Mouse (Mus musculus) cerebellum, postnatal 14 days (tissue): ENCODE data around the gene Anks6.

Source experiments
- DNase-seq, 2 experiments: peaks; one replicate each; pipeline ENCODE4 v3.0.0; 2021; ENCODE audit warnings: mixed read lengths in 2 of 2

Anks6 gene

DNA sequence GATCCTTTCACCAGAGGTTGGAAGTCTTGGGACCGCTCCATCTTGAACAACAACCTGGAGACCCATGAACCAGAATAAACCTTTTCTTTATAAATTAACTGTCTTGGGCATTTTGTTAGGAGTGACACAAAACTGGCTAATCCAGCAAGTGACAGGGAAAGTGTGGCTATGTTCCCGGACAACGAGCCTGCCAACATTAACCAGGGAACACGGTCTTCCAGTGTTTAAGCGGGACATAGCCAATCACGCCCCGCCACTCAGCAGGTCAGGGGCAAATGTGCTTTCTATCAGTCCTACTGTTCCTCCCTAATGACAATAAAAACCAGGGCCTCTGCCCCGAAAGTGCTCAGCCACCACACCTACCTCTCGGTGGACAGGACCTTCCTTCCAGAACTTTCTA, 13.4 kb downstream of the Anks6 start:
- peak in 1 of 2 experiments; percentile 38 for DNase-seq

DNA sequence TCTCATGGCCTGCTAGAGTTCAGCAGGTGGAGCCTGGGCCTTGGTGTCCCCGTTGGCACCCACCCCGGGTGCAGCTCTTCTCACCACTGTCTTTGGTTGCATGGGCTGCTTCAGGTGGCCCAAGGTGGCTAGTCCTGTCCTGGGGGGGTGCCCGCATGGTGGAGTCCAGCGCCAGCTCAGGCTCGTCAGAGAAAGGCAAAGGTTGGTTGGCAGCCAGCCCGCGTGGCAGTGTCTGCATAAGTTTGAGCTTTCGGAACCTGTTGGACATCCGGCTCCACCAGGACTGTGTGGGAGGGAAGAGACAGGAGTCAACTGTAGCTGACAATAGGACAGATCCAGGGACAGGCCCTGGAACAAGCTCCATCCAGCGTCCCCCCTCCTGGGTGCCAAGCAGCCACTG, 17.6 kb downstream of the Anks6 start:
- no peak for DNase-seq

DNA sequence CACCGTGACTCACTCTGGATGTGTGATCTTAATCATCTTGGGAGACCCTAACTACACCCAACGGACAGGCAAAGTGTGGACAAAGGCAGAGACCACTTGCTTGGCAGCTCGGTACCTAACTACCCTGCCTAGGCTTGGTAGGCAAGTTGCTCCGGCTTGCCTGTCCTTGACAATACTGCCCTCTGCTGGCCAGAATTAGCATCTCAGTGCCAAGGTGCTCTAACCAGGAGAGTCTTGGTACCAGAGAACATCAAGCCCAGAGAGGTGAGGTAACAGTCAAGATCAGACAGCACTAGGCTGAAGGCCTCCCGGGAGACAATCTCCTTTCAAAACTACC, 19.9 kb downstream of the Anks6 start:
- peak; percentile 94 to 97 for DNase-seq

DNA sequence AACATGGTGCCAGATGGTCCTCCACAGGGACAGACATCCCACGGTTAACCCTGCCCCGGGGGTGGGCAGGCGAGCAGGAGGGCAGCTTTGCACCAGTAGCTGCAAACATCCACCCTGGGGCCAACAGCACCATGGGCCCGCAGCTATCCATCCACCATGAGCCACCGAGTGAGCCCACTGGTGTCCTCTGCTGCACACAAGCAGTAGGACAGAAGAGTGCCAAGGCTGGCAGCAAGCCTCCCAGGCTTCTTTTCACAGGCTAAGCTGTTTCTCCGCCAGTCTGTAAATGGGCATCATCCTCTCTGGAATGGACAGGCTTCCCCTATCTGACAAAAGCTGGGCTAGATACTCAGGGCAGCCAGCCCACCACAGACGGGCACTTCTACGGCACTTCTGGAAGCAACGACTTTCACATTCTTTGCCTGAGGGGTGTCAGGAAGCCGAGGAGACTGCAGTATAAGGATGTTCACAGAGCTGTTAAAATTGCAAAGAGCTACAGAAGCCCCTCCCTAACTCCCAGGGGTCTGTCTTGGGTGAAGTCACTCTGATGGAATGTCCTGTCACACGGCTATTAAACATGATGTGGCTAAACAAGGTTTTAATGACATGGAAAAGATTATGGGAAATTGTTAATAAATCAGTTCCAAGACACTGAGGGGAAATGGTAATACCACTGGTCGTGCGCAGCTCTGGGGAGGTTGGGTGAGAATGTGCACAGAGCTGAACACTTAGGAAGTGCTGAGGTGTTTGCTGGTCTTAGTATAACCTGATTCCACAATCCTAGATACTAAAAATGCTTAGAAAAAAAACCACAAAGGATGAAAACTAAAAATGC, 20.5 kb downstream of the Anks6 start:
- DNase-seq = peak; percentile 73 to 74

DNA sequence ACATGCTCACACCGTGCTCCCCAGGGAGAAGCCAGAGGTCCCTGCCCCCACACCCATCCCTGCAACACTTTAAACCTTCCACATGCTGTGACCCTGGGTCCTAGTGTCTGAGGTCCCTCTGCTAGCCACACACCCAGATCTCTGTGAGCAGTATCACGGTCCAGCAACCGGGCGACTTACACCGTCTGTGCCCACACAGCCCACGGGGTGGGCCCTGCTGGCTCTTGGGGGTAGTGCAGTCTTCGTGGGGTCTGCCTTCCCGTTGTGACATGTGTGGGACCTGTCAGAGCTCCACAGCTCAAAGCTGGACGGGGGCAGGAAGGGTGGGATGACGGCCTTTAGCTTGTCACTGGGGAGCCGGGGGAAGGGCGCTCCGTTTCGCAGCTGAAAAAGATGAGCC, 21.7 kb downstream of the Anks6 start:
- no peak for DNase-seq

DNA sequence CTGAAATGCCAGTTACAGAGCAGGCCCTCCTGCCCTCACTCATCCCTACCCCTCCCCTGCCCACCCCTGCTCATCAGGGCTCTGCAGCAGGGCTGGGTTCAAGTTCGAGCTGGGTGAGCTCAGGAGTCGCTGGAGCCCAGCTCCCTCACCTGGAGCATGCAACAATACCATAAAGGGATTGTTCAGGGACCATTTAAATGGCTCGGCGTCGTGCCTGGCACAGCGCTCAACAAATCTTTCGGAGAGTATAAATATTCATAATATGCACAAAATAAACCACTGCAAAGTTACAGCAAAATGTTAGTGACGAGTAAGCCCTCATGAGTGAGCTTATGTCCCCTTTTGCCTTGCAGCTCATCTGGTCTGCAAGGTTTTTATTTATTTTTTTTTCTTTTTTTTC, 25.1 kb downstream of the Anks6 start:
- DNase-seq = no peak

DNA sequence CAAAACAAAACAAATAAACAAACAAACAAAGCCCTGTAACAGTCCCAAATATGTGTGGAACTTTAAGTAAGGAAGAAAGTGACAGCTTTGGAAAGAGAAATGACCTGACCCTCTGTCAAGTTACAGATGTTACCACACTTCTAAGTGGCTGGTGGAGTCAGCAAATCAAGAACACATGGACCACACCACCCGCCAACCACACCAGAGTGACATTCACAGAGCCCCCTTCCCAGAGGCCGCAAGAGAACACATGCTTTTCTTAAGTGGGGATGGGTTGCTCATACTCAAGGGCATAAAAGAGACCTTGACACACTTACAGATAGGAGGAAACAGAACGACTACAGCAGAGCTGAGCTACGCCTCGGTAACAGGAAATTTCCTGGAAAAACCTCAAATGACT, 28.4 kb downstream of the Anks6 start:
- no peak for DNase-seq

DNA sequence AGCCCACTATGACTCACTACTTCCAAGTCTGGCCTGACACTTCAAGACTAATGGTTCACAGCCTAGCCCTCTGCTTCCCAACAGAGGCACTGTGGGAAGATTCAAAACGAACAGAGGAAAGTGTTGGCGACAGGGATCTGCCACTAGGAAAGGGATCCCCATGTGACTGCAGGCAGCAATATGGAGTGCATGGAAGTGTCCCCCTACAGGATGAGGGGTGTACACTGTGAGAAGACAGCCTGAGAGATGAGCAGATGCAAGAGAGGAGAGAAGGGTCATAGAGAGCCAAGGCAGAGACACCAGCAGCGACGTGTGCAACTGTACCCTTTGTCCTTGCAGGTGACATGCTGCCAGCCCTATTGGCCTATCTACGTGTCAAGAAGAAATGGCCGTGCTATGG, 33.3 kb downstream of the Anks6 start:
- DNase-seq = no peak

DNA sequence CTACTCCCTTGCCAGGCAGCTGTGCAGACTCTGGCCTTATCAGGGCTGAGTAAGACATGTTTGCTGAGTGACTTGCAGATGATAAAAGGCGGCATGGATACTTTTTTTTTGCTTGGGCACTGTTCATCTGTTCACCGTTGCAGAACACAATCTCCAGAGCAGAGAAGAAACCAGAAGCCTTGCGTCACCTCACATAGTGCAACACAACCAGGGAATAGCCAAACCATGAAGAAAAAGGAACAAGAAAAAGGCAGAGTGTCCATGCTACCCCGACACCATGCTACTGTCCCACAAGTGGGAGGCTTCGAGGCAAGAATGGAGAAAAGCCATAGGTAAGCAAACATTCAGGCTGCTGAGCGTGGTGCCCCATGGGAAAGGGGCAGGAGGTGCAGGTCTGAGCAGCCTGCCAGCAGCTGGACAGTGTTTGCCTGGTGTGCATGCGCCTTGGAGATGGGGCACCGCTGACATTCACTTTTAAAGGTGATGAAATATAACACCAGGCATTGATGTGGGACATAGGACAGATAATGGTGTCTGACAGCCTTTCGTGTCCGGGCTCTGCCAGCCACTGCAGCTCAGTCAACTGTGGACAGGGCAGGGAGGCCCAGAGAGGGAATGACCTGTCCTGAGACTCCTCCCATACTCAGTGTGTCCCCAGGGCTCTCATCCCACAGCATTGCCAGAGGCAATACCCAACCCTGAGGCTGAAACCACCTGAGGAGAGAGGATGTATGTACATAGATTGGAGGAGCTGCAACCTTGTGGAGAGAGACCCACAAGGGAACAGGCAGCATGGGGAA, 34.2 kb downstream of the Anks6 start:
- no peak for DNase-seq

DNA sequence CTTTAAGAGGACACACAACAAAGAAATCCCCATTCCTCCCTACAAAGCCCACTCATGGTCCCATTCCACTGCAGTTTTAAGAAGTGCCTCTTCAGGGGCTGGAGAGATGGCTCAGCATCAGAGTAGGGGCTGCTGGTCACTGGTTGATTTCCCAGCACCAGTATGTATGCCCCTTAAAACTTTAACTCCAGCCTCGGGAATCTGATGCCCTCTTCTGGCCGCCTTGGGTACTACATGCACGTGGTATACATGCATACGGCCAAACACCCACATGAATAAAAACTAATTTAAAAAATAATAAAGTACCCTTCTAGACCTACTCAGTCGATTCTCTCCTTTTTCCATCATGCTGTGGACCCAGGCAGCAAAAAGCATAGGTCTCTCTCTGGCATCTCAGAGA, 36.7 kb downstream of the Anks6 start:
- peak; percentile 80 to 85 for DNase-seq

DNA sequence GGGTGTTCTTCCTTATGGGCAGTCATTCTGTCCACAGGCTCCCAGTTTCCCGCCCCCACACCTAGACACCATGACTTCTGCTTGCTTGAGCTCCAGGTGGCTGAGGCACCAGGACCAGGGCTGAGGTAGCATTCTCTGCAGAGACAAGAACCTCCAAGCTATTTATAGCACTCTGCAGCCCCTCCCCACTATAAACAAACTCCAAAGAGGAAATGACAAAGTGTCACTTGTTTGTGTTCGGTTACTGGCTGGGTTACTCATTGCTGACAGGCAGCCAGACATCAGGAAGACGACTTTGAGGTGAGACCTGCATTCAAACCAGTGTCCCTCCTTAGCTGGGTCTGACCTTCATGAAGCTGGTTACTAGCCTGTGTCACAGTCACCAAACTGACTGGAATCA, 42.1 kb downstream of the Anks6 start:
- DNase-seq = no peak

DNA sequence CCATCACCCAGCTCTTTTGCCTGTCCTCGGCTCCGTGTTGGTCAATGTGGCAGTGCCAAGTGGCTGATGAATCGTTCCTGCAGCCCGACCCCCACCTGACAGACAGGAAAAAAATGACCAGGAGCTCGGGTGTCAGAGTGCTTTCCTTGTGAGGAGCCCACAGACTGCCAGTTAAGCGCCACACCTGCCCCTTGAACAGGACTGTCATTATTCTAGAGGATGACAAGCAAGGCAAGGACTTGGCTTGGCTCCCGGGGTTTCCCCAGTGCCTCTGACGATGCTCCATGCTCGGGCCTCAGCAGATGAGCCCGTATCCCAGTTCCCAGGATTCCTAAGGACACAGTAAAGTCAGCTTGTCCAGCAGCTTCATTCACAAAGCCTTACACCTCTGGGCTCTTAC, 44.8 kb downstream of the Anks6 start:
- DNase-seq = peak; percentile 66 to 77

DNA sequence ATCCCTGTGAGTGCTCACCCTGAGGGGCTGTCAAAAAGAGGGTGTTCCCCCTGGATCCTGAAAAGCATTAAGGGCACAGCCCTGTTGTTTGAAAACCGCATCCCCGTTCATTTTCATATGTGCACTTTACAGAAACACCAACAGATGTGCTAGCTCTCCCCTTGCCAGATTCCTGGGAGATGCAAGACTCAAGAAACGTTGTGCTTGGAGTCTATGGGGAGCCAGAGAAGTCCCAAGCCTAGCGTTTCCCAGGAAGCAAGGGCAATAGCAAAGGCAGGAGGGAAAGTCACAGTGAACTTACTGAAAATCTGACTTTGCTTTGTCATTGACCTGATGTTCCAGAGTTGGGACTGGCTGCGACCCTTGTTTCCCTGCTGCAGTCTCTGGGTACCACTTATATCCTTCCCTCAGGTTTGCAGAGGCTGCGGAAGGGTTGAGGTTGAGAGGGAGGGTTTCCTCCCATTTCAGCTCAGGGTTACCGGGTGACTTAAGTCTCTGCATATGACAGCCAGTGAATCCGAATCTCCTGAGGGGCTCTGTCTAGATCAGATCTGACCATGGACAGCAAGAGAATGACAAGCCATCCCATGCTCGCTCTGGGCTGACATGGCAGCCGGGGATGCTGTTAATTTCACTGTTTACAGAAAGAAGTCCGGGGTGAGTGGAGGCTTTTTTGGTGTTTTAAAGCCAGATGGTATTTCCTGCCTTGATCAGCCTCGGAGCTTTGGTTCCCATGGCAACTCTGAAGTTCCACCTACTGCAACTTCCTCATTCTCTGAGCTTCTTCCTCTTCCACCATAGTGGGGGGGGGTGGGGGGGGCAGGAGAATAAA, 46.6 kb downstream of the Anks6 start:
- DNase-seq = no peak

DNA sequence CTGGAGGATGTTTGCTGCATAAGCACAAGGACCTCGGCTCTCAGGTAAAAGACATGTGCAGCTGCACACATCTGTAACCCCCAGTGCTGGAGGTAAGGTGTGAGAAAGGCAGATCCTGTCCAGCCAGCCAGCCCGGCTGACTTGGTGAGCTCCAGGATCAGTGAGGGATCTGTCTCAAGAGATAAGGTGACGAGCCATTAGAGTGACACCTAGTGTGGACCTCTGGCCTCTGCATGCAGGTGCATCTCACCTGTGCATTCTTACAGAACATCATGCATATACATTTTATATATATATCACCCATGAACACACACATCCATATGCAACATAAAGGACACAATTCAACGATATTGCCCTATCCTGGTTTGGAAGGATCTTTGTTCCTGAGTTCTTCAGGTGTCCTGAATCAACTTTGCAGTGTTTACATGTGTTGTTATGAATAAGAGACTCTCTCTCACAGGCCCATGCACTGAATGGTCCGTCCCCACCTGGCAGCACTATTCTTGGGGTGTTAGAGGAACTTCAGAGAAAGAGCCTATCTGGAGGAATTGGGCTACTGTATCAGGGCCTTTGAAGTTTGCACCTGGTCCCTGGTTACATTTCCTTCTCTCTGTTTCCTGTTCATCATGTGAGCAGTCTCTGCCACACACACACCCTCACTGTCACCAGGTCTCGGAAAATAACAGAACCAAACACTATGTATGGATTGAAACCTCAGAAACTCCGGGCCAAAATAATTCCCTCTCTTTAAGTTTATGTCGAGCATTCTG, 56.4 kb downstream of the Anks6 start:
- DNase-seq = peak in 1 of 2 experiments; percentile 47

DNA sequence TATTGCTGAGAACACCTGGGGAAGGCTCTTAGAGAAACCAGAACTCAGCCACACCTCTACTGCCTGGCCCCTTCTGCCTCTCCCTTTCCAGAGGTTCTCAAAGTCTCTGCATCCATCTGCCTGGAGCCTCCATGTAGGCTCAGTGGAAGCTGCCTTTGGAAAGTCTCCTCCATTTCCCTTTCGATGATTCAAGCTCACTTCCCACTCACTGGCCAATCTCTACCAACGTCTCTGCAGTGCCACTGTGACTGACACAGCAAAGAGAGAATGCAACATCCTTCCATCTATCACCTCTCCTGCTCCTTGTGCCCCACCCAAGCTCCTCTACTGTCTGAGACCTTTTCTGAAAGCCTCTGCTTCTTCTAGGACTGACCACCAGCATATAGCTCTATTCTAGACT, 59.3 kb downstream of the Anks6 start:
- DNase-seq = no peak

DNA sequence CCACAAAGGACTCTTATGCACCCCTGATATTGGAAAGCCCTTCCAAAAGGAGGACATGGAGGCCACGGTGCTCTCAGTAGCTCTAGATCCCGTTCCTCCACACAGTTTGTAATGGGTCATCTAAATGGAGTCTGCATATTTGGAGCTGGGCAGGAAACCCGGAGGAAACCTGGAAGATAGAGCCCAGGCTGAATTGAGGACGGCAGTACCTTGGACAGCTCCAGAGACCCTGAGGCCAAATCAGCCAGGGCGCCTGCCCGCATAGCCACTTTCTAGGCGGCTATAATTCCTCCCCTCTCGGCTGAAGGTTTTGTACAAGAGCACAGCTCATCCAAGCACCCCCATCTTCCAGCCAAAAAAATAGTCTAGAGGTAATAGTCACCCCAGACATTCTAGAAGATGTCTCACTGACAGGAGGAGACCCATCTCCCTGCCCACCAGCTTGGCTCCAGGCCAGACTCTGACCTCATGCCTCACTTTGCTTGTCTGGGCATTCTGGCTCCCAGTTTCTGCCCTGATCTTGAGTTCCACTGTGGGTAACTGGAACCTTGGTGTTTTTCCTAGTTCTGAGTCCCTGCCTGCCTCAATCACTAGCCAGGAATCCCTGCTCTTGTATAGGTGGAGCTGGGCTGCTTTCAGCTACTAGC, 64.3 kb downstream of the Anks6 start:
- DNase-seq = peak; percentile 76 to 87

DNA sequence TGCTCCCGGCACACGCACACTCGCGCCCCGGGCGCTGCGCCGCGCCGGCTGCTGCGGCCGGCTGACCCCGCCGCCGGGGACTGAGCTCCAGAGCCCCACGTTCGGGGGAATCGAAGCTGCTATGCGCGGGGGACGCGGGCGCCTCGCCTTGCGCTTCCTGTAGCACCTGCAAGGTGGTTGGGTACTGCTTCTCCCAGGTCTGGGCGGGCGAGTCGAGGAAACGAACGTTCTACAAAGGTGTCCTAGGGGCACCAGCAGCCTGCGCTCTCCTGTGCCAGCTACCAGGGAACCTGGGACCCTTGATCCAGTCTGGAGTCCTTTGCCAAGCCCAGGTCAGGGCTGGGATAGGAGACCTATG, 65.3 kb downstream of the Anks6 start:
- peak in 1 of 2 experiments; percentile 71 for DNase-seq

DNA sequence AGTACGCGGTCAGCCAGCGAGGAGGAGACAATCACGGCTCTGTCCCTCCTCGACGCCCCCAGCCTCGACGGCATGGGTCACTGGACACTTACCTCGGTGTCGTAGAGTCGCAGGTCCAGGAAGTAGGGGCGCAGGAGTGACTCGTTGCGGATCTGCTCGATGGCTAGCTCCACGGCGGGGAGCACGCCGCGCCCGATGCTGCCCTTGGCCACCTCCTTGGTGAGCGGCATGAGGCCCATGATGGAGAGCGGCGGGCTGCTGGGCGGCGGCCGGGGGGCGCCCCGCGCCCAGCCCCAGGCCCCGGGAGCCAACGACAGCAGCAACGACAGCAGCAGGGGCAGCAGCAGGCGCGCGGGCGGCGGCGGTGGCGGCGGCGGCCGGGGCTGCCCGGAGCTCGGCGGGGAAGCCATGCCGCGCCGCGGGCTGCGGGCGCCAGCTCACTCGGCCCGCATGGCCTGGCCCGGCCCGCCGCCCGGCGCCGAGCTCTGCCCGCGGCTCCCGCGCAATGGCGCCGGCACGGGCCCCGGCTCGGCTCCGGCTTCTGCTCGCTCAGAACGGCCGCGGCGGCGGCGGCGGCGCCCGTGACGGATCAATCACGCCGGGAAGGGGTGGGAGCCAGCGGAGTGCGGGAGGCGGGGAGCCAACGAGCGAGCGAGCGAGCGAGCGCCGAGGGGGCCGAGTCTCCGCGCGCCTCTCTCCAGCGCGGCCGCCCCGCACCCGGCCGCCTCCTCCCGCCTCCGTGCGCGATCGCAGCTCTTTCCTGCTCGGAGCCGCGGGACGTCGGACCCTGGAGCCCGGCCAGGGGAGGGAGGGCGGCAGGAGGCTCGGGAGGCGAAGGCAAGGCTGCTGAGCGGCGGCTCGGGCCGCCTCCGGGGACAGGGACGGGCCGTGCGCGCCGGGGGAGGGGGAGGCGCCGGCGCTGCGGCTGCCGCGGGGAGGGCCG, 65.9 kb downstream of the Anks6 start, which contains the start of gene Gabbr2:
Gabbr2 (minus strand) TSS at position 858 of the 943 bp plus-strand sequence.
- DNase-seq = peak; percentile 81 to 87

DNA sequence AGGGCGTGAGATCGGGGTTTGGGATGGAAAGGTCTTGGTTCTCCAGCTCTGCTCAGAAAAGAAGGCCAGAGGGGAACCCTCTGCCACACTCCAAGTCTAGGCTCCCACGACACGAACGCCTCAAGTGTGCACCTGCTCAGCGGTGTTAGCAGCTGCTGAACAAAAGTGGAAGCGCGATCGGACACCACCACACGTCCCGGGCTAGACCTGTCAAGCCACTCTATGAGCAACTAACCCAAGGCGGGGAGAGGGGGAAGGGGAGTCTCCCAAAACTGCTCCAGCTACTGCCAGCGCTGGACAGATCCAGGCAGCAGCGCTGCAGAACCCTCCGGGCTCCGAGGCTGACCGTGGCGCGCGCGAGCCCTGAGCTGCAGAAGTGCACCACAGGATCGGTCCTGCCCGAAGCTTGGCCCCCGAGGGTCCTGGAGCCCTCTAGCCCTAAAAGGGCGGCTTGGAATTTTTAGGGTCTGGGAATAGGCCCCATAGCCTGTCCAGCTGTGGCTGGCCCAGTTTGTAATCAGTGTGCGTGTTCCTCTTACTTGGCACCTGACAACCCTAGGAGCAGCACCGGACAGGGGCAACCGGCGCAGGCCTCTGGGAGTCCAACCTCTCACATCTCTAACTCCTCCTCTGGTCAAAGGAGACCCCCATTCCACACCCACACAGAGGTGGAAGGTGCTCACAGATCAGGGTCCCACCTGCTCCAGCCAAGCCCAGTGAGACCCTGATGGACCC, 66.8 kb downstream of the Anks6 start:
- DNase-seq = peak; percentile 62 to 66

DNA sequence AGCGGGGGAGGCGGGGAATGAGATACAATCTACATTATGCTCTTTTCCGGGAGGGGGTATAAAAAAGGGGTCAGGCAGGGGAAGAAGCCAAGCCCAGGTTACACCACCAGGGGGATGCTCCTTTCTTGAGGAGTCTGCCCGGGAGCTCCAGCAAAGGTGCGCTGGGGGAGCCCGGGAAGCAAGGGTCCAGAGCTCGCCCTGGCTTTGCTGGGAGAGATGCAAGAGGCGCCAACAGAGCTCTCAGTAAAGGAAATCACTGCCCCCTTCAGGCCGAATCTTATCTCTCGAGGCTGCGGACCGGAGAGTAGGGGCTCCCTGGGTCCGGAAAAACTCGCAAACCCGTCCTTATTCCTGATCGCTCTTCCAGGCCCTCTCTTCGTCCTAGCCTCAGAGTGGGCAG, 67.4 kb downstream of the Anks6 start:
- DNase-seq = peak; percentile 93
